Mouse (Mus musculus): Measurements from ENCODE around the gene Golga4.

The Golga4 gene

GRCm38 (mm10) chr9:118489579-118490019 is 16.5 kb upstream of the Golga4 start:
- DNase-seq (ENCODE audit: low spot score) = peak; percentile 46

DNA sequence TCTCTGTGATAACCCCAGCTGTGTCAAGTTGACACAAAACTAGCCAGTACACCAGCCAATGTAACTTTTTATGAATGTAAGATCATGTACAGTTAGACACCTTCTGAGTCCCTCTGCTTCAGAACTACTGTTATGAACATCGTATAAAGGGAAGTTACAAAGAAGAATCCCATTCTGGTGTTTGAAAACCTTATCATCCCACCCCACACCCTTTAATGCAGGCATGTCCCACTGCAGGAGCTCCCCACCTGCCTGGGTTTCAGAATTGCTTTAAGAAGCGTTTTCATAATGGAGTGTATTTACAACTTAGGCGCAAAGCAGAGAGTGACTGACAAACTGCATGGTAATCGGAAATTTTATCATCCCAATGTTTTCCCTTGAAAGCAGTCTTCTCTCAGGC is 14.9 kb upstream of the Golga4 start:
- DNase-seq (ENCODE audit: low spot score) = no peak

DNA sequence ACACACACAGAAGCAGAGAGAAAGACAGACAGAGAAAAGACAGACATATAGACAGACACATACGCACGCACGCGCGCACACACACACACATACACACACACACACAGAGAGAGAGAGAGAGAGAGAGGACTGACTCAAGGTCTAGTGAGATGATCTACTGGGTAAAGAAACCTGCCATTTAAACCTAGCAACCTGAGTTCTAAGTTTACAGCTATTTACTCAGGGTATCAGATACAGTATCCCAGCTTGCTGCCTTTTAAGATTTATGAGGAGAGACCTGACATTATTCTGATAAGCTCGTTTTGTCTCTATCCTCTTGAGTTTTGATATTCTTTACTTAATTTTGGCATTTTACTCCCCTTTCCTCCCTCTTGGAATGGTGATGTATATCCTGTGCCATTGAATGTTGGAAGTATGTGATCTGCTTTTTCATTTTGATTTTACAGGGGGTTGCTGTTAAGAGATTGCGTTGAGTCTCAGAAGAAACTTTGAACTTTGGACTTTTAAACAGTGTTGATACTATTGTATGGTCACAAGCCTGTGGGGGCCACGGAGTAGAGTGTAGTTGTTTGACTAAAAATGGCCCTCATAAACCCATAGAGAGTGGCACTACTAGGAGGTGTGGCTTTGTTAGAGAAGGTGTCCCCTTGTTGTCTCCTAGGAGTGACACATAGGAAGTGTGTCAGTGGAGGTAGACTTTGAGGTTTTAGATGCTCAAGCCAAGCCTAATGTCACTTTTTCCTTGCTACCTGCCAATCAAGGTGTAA is 13.0 kb upstream of the Golga4 start:
- no peak for DNase-seq (ENCODE audit: low spot score)

- DNase-seq (ENCODE audit: low spot score) = no peak
Measured at GRCm38 (mm10) chr9:118494106-118494505, 12.0 kb upstream of the Golga4 start.

DNA sequence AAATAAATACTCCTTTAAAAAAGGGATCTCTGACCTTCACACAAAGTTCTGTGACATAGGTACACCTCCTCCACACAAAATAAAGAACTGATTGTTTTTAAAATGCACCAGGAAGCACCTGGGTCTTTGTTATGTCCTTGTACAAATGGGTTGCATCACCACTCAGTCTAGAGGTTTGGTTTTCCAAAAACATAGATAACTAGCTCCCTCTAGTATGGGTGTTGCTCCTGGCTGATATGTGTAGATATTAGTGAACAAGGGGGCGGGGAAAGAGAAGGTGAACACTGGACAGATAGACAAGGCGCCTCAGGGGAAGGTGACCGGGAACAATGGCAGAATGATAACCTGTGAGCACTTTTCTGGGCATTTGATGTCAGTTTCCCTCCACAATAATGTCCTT is 10.1 kb upstream of the Golga4 start:
- DNase-seq (ENCODE audit: low spot score) = no peak

DNA sequence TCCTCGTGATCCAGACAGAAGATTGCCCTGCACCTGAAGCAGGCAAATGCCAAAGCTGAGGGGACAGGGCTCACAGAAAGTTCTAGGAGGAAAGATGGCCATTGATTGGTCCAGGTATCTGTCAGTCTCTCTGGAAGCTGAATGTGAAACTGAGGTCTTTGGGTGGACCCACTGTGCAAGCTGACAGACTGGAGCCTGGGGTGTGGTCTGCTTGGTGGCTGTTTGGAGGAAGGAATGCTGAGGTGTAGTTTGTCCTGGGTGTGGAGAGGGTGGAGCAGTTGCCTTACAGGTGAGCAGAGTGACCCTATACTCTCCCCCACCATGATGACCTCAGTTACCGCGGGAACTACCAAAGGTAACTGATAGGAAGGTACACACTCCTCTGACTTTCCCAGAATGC is 9.1 kb upstream of the Golga4 start:
- DNase-seq (ENCODE audit: low spot score) = no peak

DNA sequence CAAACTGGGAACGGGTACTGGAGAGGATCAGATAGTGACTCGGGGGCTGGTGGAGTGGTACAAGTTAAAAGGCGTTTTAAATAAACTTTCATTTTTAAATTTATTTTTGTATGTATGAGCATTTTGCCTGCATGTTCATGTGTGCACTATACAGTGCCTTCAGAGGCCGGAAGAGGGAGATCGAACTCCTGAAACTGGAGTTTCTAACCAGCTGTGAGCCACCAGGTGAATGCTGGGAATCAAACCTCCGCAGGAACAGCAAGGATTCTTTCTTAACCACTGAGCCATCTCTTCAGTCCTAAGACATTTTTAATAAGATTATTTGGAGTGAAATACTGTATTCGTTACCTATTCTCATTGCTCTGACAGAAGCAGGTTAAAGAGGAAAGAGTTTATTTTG is 8.0 kb upstream of the Golga4 start:
- DNase-seq (ENCODE audit: low spot score) = no peak

DNA sequence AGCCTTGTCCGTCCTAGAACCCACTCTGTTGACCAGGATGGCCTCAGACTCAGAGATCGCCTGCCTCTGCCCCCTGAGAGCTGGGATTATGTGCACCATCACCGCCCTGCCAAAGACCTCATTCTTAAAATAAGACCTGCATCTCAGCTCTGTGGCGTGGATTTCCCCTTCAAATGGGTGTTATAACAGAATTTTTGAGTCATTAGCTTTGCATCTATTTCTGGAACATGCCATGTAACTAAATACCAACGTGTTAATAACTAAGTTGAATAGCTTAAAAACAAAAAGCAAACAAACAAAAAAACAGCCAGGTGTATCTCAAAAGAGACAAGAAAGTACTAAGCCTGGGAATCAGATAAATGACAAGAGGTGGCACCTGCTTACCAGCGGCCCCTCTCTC is 5.1 kb upstream of the Golga4 start:
- no peak for DNase-seq (ENCODE audit: low spot score)

DNA sequence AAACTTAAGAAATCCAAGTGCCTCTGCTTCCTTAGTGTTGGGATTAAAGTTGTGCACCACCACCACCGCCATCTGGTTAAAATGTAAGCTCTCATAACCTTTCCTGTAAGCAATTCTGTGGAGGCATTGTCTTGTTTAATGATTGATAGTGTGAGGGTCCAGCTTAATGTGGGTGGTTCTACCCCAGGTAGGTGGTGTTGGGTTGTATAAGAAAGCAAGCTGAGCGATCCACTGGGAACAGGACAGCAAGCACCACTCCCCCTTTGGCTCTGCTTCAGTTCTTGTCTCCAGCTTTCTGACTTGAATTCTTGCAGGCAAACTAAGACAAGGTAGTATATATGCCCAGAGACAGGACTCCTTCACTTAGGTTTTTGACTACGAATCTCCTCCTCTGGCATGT is 1.4 kb upstream of the Golga4 start:
- DNase-seq (ENCODE audit: low spot score) = no peak

DNA sequence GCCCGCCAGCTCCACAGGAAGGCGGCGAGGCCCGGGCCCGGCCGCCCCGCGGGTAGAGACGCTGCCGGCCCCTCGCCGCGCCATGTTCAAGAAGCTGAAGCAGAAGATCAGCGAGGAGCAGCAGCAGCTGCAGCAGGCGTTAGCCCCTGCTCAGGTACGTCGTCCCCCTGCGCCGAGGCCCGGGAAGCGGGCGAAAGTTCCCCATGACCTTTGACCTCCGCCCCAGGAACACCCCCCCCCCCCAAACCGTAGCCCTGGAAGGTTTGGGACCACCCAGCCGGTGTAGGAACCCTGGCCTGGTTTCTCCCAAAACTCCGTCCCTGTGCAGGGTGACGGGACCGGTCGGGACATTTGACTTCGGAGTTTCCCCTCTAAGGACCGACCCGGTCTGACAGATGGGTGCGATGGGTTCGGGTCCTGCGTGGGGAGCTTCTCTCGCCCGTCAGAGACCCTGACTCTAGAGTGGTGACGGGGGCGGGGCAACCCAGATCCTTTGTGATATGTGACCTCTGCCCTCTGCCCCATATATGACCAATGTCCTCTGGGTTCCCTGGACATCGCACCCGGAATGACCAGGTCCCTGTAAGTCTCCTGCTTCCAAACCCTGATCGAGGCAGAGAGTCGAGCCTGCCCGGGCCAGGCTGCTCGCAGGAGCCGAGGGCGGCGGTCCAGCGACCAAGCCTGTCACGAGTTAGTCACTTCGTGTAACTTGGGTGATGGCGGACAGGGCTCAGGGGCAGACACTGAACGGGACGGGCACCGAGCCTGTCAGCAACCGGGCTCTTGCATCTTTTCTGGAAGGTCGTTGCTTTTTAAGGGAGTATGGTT is 551 bp downstream of the Golga4 start:
- DNase-seq (ENCODE audit: low spot score) = no peak

GRCm38 (mm10) chr9:118507552-118507951 is 1.5 kb downstream of the Golga4 start:
- DNase-seq (ENCODE audit: low spot score) = no peak

GRCm38 (mm10) chr9:118508601-118509000 is 2.5 kb downstream of the Golga4 start:
- DNase-seq (ENCODE audit: low spot score) = no peak

- DNase-seq (ENCODE audit: low spot score) = no peak
Measured at GRCm38 (mm10) chr9:118510941-118511690, 5.0 kb downstream of the Golga4 start.

- no peak for DNase-seq (ENCODE audit: low spot score)
Measured at GRCm38 (mm10) chr9:118512681-118513233, 6.7 kb downstream of the Golga4 start.

DNA sequence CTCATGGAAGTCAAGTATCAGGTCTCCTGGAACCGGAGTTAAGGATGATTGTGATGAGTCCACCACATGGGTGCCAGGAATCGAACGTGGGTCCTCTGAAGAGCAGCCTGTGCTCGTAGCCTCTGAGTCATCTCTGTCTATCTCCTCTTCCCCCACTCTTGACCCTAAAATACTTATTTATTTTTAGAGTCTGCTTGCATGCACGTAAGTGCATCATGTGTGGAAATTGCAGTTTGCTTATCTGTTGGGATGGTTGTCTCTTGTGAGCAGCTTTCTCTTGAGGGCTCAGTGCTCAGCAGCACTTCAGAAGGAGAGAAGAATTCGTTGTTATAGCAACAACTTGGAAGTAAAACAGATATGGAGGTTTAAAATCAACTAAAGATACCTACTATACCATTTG is 9.4 kb downstream of the Golga4 start:
- no peak for DNase-seq (ENCODE audit: low spot score)

GRCm38 (mm10) chr9:118516162-118516561 is 10.1 kb downstream of the Golga4 start:
- DNase-seq (ENCODE audit: low spot score) = no peak

GRCm38 (mm10) chr9:118517619-118518018 is 11.6 kb downstream of the Golga4 start:
- DNase-seq (ENCODE audit: low spot score) = no peak

GRCm38 (mm10) chr9:118519101-118519500 is 13.0 kb downstream of the Golga4 start:
- DNase-seq (ENCODE audit: low spot score) = no peak

DNA sequence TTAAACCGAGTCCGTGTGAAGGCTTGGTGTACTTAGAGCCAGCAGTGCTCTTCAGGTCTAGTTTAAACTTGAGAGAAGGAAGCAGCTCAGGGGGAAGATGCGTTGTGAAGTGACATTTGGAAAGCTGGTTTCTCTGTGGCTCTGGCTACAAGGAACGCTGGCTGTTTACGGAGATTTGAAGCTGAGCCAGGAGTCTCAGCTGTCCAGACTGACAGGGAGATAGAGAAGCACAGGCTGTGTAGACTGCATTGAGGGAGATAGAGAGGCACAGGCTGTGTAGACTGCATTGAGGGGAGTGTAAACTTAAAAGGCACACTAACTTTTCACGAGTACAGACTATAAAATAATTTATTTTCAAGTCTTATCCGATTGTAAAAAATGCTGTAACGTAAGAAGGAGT is 13.9 kb downstream of the Golga4 start:
- no peak for DNase-seq (ENCODE audit: low spot score)

- no peak for DNase-seq (ENCODE audit: low spot score)
Measured at GRCm38 (mm10) chr9:118520858-118521257, 14.8 kb downstream of the Golga4 start.

- DNase-seq (ENCODE audit: low spot score) = no peak
Measured at GRCm38 (mm10) chr9:118521659-118522058, 15.6 kb downstream of the Golga4 start.

GRCm38 (mm10) chr9:118523738-118524137 is 17.7 kb downstream of the Golga4 start:
- DNase-seq (ENCODE audit: low spot score) = no peak

Measured in layer of hippocampus, adult 9-10 months (tissue).